In genomic region chr4:125497001-125497400, GRCm38 (mm10) we compare ENCODE assay signal across 30 mouse cellular contexts. TPM values are rescaled to one million over a fixed set of nuclear protein-coding genes. Genes with fewer than 3 reads are reported as not detected.
DNase-seq lines count a peak whose midpoint lies in the region; ATAC-seq and TF ChIP-seq lines count a peak whose summit lies in the region.
"Had no signal": no experiment of that assay in that cellular context is flagged by ENCODE, and none has a peak within 500 bp of the region (broad histone marks: within the 10 kb centered on the region; RNA-seq: fewer than 3 reads in every experiment).

No protein-coding gene starts in this region.

- no peak for DNase-seq in hindbrain, embryonic 14.5 days (ENCODE audit: low spot score)
- DNase-seq in hindbrain, embryonic 10.5 days (ENCODE audit: low spot score), result no peak
- DNase-seq in ES-CJ7 (ENCODE audit: low read depth, low spot score), result peak; percentile 69
- no peak for DNase-seq in forebrain, postnatal 0 days
- no peak for DNase-seq in cerebellum, postnatal 14 days
- DNase-seq in heart, embryonic 10.5 days (ENCODE audit: low spot score), result no peak
- DNase-seq: adrenal gland, postnatal 25 days; cerebellum, adult 11-12 months; cerebellum, adult 9-11 months; gastrocnemius, postnatal 10 days; heart, postnatal 14 days; kidney, postnatal 14 days; left cerebral cortex, postnatal 4 days; liver, postnatal 0 days; lung, postnatal 36 days; right cerebral cortex, adult 18-20 months; thymus, adult 2 months; thymus, postnatal 36 days had no signal

- H3K27me3 ChIP-seq in hindbrain, embryonic 14.5 days (ENCODE audit: control insufficient read depth, insufficient read depth, low read length), result peaks cover 50% of the 10 kb centered on the region
- H3K27me3 ChIP-seq in hindbrain, embryonic 10.5 days (ENCODE audit: insufficient read depth, poor library complexity, severe bottlenecking), result peaks cover 89% of the 10 kb centered on the region
- peaks cover 23% of the 10 kb centered on the region for H3K27me3 ChIP-seq in E14TG2a.4 (ENCODE audit: insufficient read depth, low read length)
- peaks cover 18% of the 10 kb centered on the region; the same call in 1 of the 2 replicates for H3K27me3 ChIP-seq in forebrain, postnatal 0 days (ENCODE audit: insufficient read depth, low read length)
- peaks cover 86% of the 10 kb centered on the region for H3K27me3 ChIP-seq in heart, embryonic 10.5 days (ENCODE audit: insufficient read depth, poor library complexity, severe bottlenecking)

- no peak overlapping the region for H3K27ac ChIP-seq in hindbrain, embryonic 14.5 days
- no peak overlapping the region for H3K27ac ChIP-seq in hindbrain, embryonic 10.5 days
- no peak overlapping the region for H3K27ac ChIP-seq in forebrain, postnatal 0 days (ENCODE audit: low read depth, low read length)
- no peak overlapping the region for H3K27ac ChIP-seq in heart, embryonic 10.5 days
- H3K27ac ChIP-seq: embryonic facial prominence, embryonic 13.5 days; layer of hippocampus, adult 2 months; liver, embryonic 12.5 days; midbrain, embryonic 13.5 days had no signal

- TF ChIP-seq CTCF in E14TG2a.4 (conservative IDR thresholded peaks at IDR 0.05; ENCODE audit: low read length), result no peak
- TF ChIP-seq CTCF in forebrain, postnatal 0 days (IDR thresholded peaks at IDR 0.05; ENCODE audit: low read depth), result no peak

- H3K4me3 ChIP-seq in hindbrain, embryonic 14.5 days (replicated peaks; ENCODE audit: low read length), result no peak overlapping the region
- no peak overlapping the region for H3K4me3 ChIP-seq in hindbrain, embryonic 10.5 days
- H3K4me3 ChIP-seq in E14TG2a.4 (replicated peaks; ENCODE audit: low read length), result 0 out of 2 replicates have a peak overlapping the region, but pooled peaks have one; percentile 32
- H3K4me3 ChIP-seq in forebrain, postnatal 0 days (ENCODE audit: low read depth, low read length), result no peak overlapping the region
- H3K4me3 ChIP-seq in heart, embryonic 10.5 days, result no peak overlapping the region
- H3K4me3 ChIP-seq: embryonic facial prominence, embryonic 13.5 days; layer of hippocampus, adult 2 months; liver, embryonic 12.5 days; megakaryocyte, embryonic 14.5 days; midbrain, embryonic 13.5 days had no signal

- no peaks in the 10 kb centered on the region for H3K9me3 ChIP-seq in hindbrain, embryonic 14.5 days (ENCODE audit: control insufficient read depth, low read length)
- no peaks in the 10 kb centered on the region for H3K9me3 ChIP-seq in hindbrain, embryonic 10.5 days
- H3K9me3 ChIP-seq in E14TG2a.4 (ENCODE audit: low read length), result no peaks in the 10 kb centered on the region
- no peaks in the 10 kb centered on the region for H3K9me3 ChIP-seq in forebrain, postnatal 0 days (ENCODE audit: low read length)
- no peaks in the 10 kb centered on the region for H3K9me3 ChIP-seq in heart, embryonic 10.5 days
- H3K9me3 ChIP-seq: embryonic facial prominence, embryonic 13.5 days; liver, embryonic 12.5 days; megakaryocyte, embryonic 14.5 days; midbrain, embryonic 13.5 days had no signal

- no peak overlapping the region for H3K9ac ChIP-seq in hindbrain, embryonic 14.5 days
- no peak overlapping the region for H3K9ac ChIP-seq in forebrain, postnatal 0 days
- H3K9ac ChIP-seq: embryonic facial prominence, embryonic 13.5 days; liver, embryonic 12.5 days; liver, postnatal 0 days; midbrain, embryonic 13.5 days had no signal

- 0% methylated on average over 1 of the region's 1 CpGs for WGBS in hindbrain, embryonic 14.5 days
- 0% methylated on average over 1 of the region's 1 CpGs for WGBS in hindbrain, embryonic 10.5 days
- 5% methylated on average over 1 of the region's 1 CpGs for WGBS in forebrain, postnatal 0 days
- WGBS in heart, embryonic 10.5 days, result 0% methylated on average over 1 of the region's 1 CpGs

- ATAC-seq in hindbrain, embryonic 14.5 days (ENCODE audit: low FRiP score), result no peak
- no peak for ATAC-seq in forebrain, postnatal 0 days
- ATAC-seq: CD4-positive, CD25-positive, alpha-beta regulatory T cell, adult 4 months; intestine, postnatal 0 days; liver, embryonic 12.5 days; liver, postnatal 0 days; midbrain, embryonic 13.5 days; Patski had no signal

- peaks cover 60% of the 10 kb centered on the region for H3K4me1 ChIP-seq in hindbrain, embryonic 14.5 days (replicated peaks; ENCODE audit: control insufficient read depth, insufficient read depth, low read length)
- peaks cover 63% of the 10 kb centered on the region for H3K4me1 ChIP-seq in hindbrain, embryonic 10.5 days (replicated peaks)
- peaks cover 93% of the 10 kb centered on the region for H3K4me1 ChIP-seq in E14TG2a.4 (replicated peaks; ENCODE audit: low read depth, low read length)
- H3K4me1 ChIP-seq in forebrain, postnatal 0 days (ENCODE audit: insufficient read depth), result peaks cover 4% of the 10 kb centered on the region; the same call in 1 of the 2 replicates
- 0 out of 2 replicates have a peak, but pooled peaks cover 2% of the 10 kb centered on the region for H3K4me1 ChIP-seq in heart, embryonic 10.5 days
- H3K4me1 ChIP-seq: liver, embryonic 12.5 days had no signal

- H3K4me2 ChIP-seq in hindbrain, embryonic 14.5 days (replicated peaks), result 0 out of 2 replicates have a peak overlapping the region, but pooled peaks have one; percentile 0
- peak overlapping the region; percentile 11; the same call in 1 of the 2 replicates for H3K4me2 ChIP-seq in forebrain, postnatal 0 days (ENCODE audit: low read depth)
- H3K4me2 ChIP-seq: embryonic facial prominence, embryonic 13.5 days; liver, embryonic 12.5 days; midbrain, embryonic 13.5 days had no signal

- no peaks in the 10 kb centered on the region for H3K36me3 ChIP-seq in hindbrain, embryonic 14.5 days (replicated peaks; ENCODE audit: control insufficient read depth, insufficient read depth)
- no peaks in the 10 kb centered on the region for H3K36me3 ChIP-seq in hindbrain, embryonic 10.5 days
- no peaks in the 10 kb centered on the region for H3K36me3 ChIP-seq in E14TG2a.4 (ENCODE audit: insufficient read depth, low read length)
- no peaks in the 10 kb centered on the region for H3K36me3 ChIP-seq in forebrain, postnatal 0 days (ENCODE audit: insufficient read depth)
- no peaks in the 10 kb centered on the region for H3K36me3 ChIP-seq in heart, embryonic 10.5 days
- H3K36me3 ChIP-seq: embryonic facial prominence, embryonic 13.5 days; liver, embryonic 12.5 days; midbrain, embryonic 13.5 days had no signal

RNA-seq across cellular contexts. Expression of gene Grik3, which starts 6.5 kb away (rescaled TPM):
- 5.9 and 6.0 TPM in 2 replicates for polyA plus RNA-seq in hindbrain, embryonic 14.5 days (2014; fragmentation: Nextera tagmentation; extraction: Ambion mirVana)
- 0.80 and 1.1 TPM in 2 replicates for polyA plus RNA-seq in hindbrain, embryonic 10.5 days (2016; fragmentation: Nextera tagmentation; extraction: Ambion mirVana)
- 21.5 and 23.1 TPM in 2 replicates for total RNA-seq in forebrain, postnatal 0 days (2014; rRNA removed)
- polyA plus RNA-seq in forebrain, postnatal 0 days (2015; fragmentation: Nextera tagmentation; extraction: Ambion mirVana), result 2.8 and 4.3 TPM in 2 replicates
- polyA plus RNA-seq in heart, embryonic 10.5 days (2016; fragmentation: Nextera tagmentation; extraction: Ambion mirVana), result 0.12 and 0.15 TPM in 2 replicates
- total RNA-seq: common myeloid progenitor, adult 5-6 weeks; monocyte, adult 5-6 weeks had no signal
- polyA plus RNA-seq: CD4-positive, CD25-positive, alpha-beta regulatory T cell, adult 4 months; liver, embryonic 12.5 days; lung, embryonic 16.5 days; Patski had no signal
